Mouse (Mus musculus) monocyte, adult 59 days (primary cell): ENCODE results near the gene Ufd1. TPM values are rescaled to one million over a fixed set of nuclear protein-coding genes. Genes with fewer than 3 reads are reported as not detected.

ENCODE experiments used
- total RNA-seq, 2 experiments: library from RNA; stranded (reverse); gene quantifications; one replicate each; pipeline ENCODE4 v1.2.4; 2023

Ufd1 gene
- total RNA-seq: 10 to 100 TPM; 69.7 to 74.3 TPM

DNA sequence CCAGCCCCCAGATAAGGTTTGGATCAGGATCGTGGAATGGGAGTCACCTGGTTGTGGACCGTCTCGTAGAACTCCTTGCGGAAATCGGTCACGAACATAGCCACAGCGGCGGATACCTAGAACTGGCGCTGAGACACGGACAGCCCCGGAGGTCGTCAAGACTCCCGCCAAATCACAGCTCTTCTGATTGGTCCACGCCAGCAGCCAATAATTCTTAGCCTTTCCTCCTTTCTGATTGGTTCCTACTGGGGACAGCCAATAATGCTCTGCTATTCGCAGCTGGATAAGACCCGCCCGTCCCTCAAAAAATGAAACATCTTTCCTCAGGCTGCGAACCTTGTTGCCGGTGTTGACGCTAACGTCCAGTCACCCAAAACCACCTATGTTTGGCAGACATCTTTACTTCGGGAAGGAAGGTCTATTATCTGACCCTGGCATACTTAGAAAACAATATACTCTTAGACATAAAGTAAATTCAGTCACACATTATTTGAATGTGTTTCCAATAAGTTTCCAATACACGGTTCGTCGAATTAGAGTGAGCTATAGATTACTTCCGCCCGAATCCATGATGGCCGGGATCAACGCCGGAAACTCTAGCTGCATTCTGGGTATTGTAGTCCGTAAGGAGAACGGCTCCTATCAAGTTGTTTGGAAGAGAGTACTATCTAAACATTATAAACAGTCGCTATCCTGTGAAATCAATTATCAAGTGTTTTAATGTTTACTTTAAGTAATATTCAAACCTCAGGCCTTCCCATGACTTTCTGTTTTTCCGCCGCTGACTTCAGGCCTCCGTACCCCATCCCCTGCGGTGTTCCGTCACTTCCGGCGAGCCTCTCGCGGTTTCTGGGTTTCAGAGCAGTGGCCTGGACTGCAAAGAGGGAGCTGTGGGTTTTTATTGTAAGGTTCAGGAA is at the start of gene Ufd1, which contains the start of gene Cdc45:
Gene Ufd1 (plus strand): TSS at position 312 of the 917 bp plus-strand sequence.
Gene Cdc45 (minus strand): TSS at position 520 of the 917 bp plus-strand sequence.

DNA sequence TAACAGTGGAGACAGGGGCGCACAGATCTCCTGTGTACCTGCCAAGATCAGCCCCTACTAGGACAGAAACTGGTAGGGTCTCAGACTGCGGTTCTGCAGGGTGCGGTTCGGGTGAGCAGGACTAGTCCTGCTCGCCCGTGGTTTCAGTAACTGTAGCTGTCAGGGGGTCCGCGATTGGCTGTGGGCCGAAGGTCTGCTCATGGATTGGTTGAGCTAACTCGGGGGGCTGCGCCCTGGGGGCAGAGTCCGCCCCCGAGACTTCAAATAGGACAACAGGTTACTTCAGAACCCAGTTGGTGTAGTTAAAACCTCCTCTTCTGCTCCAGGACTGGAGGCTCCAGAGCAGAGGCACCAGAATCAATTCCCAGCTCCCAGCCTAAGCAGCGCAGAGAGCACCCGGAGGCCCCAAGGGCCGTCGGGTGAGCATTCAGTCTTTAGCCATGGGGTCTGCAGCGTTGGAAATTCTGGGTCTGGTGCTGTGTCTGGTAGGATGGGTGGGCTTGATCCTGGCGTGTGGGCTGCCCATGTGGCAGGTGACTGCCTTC is 35.0 kb upstream of the Ufd1 start, which contains the start of gene Cldn5:
Gene Cldn5 (plus strand): TSS at position 292 of the 545 bp plus-strand sequence.

DNA sequence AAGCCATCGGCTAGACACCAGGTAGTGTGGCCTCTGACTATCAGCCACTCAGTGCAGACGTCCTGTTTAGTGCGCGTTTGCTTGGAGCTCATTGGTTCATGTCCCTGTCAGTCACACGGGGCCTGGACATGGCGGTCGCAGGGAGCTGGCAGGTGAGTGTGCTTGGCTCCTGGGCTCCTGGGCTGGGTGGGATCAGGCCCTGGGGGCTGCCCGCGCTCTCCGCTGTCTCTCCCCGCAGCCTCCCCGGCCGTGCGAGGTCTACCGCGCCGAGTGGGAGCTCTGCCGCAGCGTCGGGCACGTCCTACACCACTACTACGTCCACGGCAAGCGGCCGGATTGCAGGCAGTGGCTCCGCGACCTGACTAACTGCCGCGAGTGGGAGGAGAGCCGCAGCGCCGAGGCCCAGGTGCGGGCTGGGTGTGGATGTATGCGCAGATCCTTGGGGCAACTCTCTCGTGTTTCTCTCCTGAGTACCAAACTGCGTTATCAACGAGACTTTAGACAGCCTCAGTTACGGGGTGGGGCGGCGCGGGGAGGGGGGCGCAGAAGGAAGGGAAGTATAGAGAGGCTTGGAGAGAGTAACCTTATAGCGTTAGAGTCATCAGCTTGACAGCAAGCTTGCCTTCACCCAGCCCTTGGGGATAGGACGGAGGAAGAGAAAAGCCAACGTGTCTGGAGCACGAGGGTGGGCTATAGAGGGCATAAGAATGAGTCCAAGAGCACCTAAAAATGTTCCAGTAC is 25.1 kb downstream of the Ufd1 start, which contains the start of the genes 2510002D24Rik and Gm28539:
Gene 2510002D24Rik (plus strand): TSS at position 111 of the 741 bp plus-strand sequence.
Gene Gm28539 (plus strand): TSS at position 117 of the 741 bp plus-strand sequence.

DNA sequence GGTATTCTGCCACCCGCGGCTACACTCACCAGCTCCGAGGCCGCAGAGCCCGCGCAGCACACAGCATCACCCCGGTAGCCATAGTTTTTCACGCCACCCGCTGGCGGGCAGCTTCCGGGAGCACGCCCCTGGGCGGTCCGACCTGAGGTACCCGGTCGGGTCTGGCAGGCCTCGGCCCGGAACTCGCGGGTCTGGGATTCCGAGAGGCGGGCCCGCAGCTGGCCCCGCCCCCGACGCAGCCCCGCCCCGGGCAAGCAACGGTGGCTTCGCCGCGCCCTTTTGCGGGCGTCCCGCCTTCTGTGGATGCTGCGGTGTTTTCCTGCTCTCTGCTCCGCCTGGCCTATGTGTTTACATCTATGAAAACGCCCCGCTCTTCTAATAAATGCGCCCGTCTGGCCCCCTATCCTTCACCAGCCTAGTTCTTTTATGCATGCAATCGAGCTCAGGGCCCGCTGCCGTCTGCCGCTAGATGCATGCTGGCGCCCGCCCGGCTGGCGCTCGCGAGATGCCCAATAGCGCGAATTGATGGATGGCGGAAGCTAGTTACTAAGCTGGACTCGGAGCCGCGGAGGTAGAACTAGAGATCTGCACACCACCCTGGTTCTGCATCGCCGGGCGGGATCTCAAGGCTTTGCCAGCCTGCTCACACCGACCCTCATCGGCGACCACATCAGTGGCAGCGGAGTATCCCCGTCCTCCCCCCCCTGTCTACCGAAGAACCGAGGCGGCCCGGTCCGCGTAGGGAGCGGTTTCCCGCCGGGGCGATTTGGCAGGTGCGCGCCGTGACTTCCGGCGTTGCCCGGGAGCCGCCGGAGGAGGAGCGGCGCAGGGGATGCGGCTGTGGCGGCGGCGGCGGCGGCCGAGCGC is 65.1 kb downstream of the Ufd1 start, which contains the start of the genes Mrpl40 and Hira:
Gene Mrpl40 (minus strand): TSS at position 421 of the 867 bp plus-strand sequence.
Gene Hira (plus strand): TSS at position 596 of the 867 bp plus-strand sequence.

Other genes with a start within 250 kb of the Ufd1 start
- not detected for gene Tbx1, start 221.1 kb upstream of the Ufd1 start, total RNA-seq
- not detected for gene Gp1bb, start 189.4 kb upstream of the Ufd1 start, total RNA-seq
- not detected for gene Gm49601, start 185.4 kb upstream of the Ufd1 start, total RNA-seq
- 1 to 10 TPM in 1 of 2 experiments, under 1 TPM in 1; 0.49 to 1.4 TPM for gene Sept5, start 181.8 kb upstream of the Ufd1 start, total RNA-seq
- gene Cldn5, start 34.9 kb upstream of the Ufd1 start, total RNA-seq: not detected
- gene Cdc45, start 208 bp downstream of the Ufd1 start, total RNA-seq: 1 to 10 TPM; 1.4 to 2.3 TPM
- gene 2510002D24Rik, start 24.8 kb downstream of the Ufd1 start, total RNA-seq: 1 to 10 TPM; 8.0 to 9.4 TPM
- 10 to 100 TPM in 1 of 2 experiments, 1 to 10 TPM in 1; 2.0 to 10.4 TPM for gene Gm28539, start 24.8 kb downstream of the Ufd1 start, total RNA-seq
- gene Mrpl40, start 65.1 kb downstream of the Ufd1 start, total RNA-seq: 10 to 100 TPM; 30.4 to 31.2 TPM
- 10 to 100 TPM; 39.7 to 40.4 TPM for gene Hira, start 65.3 kb downstream of the Ufd1 start, total RNA-seq